Mouse (Mus musculus): ENCODE results near the gene Sh3gl1.

- TF ChIP-seq CTCF (IDR thresholded peaks at IDR 0.05; ENCODE audit: borderline replicate concordance, control insufficient read depth, extremely low read depth, insufficient read depth, low read length, poor library complexity) (no peak), POLR2A (IDR thresholded peaks at IDR 0.05; ENCODE audit: control insufficient read depth, extremely low read depth, insufficient read depth, low read length, poor library complexity) (no peak)
Observed at GRCm38 (mm10) chr17:55969966-55970891, 66.2 kb downstream of the Sh3gl1 start, which contains the start of gene Shd.

All from thymus, adult 2 months (tissue).